In the genomic region with DNA sequence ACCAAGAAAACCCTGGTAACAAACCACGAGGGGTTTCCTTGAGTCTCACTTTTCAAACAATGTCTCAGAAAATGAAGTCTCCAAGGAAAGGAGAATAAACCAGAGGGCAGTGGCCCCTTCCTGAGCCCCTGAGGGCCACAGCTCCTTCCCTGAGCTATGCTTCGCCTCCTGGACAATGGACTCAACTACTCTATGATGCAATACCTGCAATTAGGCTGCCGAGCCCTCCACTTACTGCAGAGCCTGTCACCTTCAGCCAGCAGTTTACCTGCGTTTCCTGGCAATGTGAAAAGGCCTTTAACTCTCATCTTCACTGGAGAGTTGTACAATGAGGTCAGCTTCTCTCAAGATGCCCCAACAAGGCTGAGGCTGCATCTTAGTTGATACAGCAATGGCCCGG, we compare ENCODE assay signal across 21 mouse cellular contexts. TPM values are rescaled to one million over a fixed set of nuclear protein-coding genes. Genes with fewer than 3 reads are reported as not detected.
DNase-seq lines count a peak whose midpoint lies in the region; ATAC-seq and TF ChIP-seq lines count a peak whose summit lies in the region.
"Had no signal": no experiment of that assay in that cellular context is flagged by ENCODE, and none has a peak within 500 bp of the region (broad histone marks: within the 10 kb centered on the region; RNA-seq: fewer than 3 reads in every experiment).

No protein-coding gene starts in this region.

- no peak for TF ChIP-seq POLR2A in liver, adult 2 months (IDR thresholded peaks at IDR 0.05; ENCODE audit: extremely low read depth, insufficient read depth, low read length)

- H3K36me3 ChIP-seq in liver, adult 2 months (ENCODE audit: control insufficient read depth, insufficient read depth, low read length), result peaks cover 11% of the 10 kb centered on the region; the same call in 1 of the 2 replicates
- peaks cover 90% of the 10 kb centered on the region for H3K36me3 ChIP-seq in liver, embryonic 12.5 days
- H3K36me3 ChIP-seq in intestine, embryonic 15.5 days, result peaks cover 16% of the 10 kb centered on the region

- no peaks in the 10 kb centered on the region for H3K27me3 ChIP-seq in liver, adult 2 months (ENCODE audit: control insufficient read depth, insufficient read depth, low read length)
- no peaks in the 10 kb centered on the region for H3K27me3 ChIP-seq in liver, embryonic 12.5 days (replicated peaks)
- H3K27me3 ChIP-seq in intestine, embryonic 15.5 days (replicated peaks), result no peaks in the 10 kb centered on the region
- H3K27me3 ChIP-seq: forebrain, embryonic 13.5 days; heart, embryonic 13.5 days; hindbrain, embryonic 12.5 days had no signal

- TF ChIP-seq CTCF in liver, adult 2 months (IDR thresholded peaks at IDR 0.05; ENCODE audit: low read depth, low read length), result no peak

- 36% methylated on average over 5 of the region's 5 CpGs for WGBS in liver, adult 2 months
- 76% methylated on average over 5 of the region's 5 CpGs for WGBS in liver, embryonic 12.5 days (ENCODE audit: insufficient replicate concordance)
- WGBS in intestine, embryonic 15.5 days, result 71% methylated on average over 5 of the region's 5 CpGs

- no peaks in the 10 kb centered on the region for H3K9me3 ChIP-seq in liver, embryonic 12.5 days (replicated peaks)
- no peaks in the 10 kb centered on the region for H3K9me3 ChIP-seq in intestine, embryonic 15.5 days
- H3K9me3 ChIP-seq: embryonic facial prominence, embryonic 10.5 days; forebrain, embryonic 13.5 days; heart, embryonic 13.5 days; hindbrain, embryonic 12.5 days had no signal

- H3K4me2 ChIP-seq in liver, embryonic 12.5 days, result no peak overlapping the region
- no peak overlapping the region for H3K4me2 ChIP-seq in intestine, embryonic 15.5 days (replicated peaks)
- H3K4me2 ChIP-seq: forebrain, embryonic 13.5 days; heart, embryonic 13.5 days; hindbrain, embryonic 12.5 days had no signal

- no peak overlapping the region for H3K9ac ChIP-seq in liver, adult 2 months (ENCODE audit: low read depth, low read length)
- no peak overlapping the region for H3K9ac ChIP-seq in liver, embryonic 12.5 days
- no peak overlapping the region for H3K9ac ChIP-seq in intestine, embryonic 15.5 days
- H3K9ac ChIP-seq: forebrain, embryonic 13.5 days; forebrain, postnatal 0 days; heart, embryonic 13.5 days; hindbrain, embryonic 12.5 days had no signal

- H3K79me2 ChIP-seq in liver, adult 2 months (ENCODE audit: control insufficient read depth, insufficient read depth, low read length), result peaks cover 13% of the 10 kb centered on the region; the same call in 1 of the 2 replicates

- H3K4me1 ChIP-seq in liver, adult 2 months (ENCODE audit: control insufficient read depth, insufficient read depth, low read length), result peaks cover 6% of the 10 kb centered on the region
- peaks cover 27% of the 10 kb centered on the region for H3K4me1 ChIP-seq in liver, embryonic 12.5 days
- H3K4me1 ChIP-seq in intestine, embryonic 15.5 days (replicated peaks), result peaks cover 10% of the 10 kb centered on the region; the same call in 1 of the 2 replicates
- H3K4me1 ChIP-seq: embryonic facial prominence, embryonic 10.5 days; hindbrain, embryonic 12.5 days had no signal

- no peak overlapping the region for H3K4me3 ChIP-seq in liver, adult 2 months (ENCODE audit: insufficient read depth, low read depth, low read length)
- H3K4me3 ChIP-seq in liver, embryonic 12.5 days, result no peak overlapping the region
- H3K4me3 ChIP-seq in intestine, embryonic 15.5 days (replicated peaks), result no peak overlapping the region
- H3K4me3 ChIP-seq: embryonic facial prominence, embryonic 10.5 days; forebrain, embryonic 13.5 days; heart, embryonic 13.5 days; hindbrain, embryonic 12.5 days had no signal

- no peak for ATAC-seq in liver, embryonic 12.5 days
- ATAC-seq in intestine, embryonic 15.5 days, result peak; percentile 82
- ATAC-seq: forebrain, embryonic 13.5 days; forebrain, postnatal 0 days had no signal

- no peak overlapping the region for H3K27ac ChIP-seq in liver, adult 2 months (replicated peaks; ENCODE audit: insufficient read depth, low read depth, low read length)
- H3K27ac ChIP-seq in liver, embryonic 12.5 days, result no peak overlapping the region
- no peak overlapping the region for H3K27ac ChIP-seq in intestine, embryonic 15.5 days
- H3K27ac ChIP-seq: embryonic facial prominence, embryonic 10.5 days; forebrain, embryonic 13.5 days; heart, embryonic 13.5 days; hindbrain, embryonic 12.5 days had no signal

- peak; percentile 69 for DNase-seq in liver, adult 2 months (ENCODE audit: extremely low read depth, low read depth, low spot score)
- DNase-seq in lung, postnatal 25 days (ENCODE audit: low spot score), result peak; percentile 25
- no peak for DNase-seq in lung, postnatal 14 days
- peak; percentile 34 for DNase-seq in yolk sac, embryonic 10.5 days (ENCODE audit: low spot score)
- DNase-seq in heart, adult 9 months (ENCODE audit: low spot score in 2 of 2), result no peak
- DNase-seq: adrenal gland, adult 2 months; adrenal gland, postnatal 25 days; cerebellum, adult 18-20 months; cerebellum, postnatal 10 days; forebrain, postnatal 0 days; gastrocnemius, postnatal 25 days; heart, postnatal 4 days had no signal

RNA-seq across cellular contexts. Expression of a gene that starts 12.5 kb away (rescaled TPM):
- 4.2 and 7.7 TPM in 2 replicates for total RNA-seq in liver, adult 2 months (2014; rRNA removed)
- polyA plus RNA-seq in liver, adult 2 months (2012; rRNA removed), result 9.2 and 13.5 TPM in 2 replicates
- 16.3 TPM in 2 replicates for polyA plus RNA-seq in liver, embryonic 12.5 days (2016; fragmentation: Nextera tagmentation; extraction: Ambion mirVana)
- 23.8 and 26.4 TPM in 2 replicates for polyA plus RNA-seq in intestine, embryonic 15.5 days (2015; fragmentation: Nextera tagmentation; extraction: Ambion mirVana)

RNA-seq across cellular contexts. Expression of a gene that starts 16.4 kb away (rescaled TPM):
- total RNA-seq in liver, adult 2 months (2014; rRNA removed), result 11.4 and 14.1 TPM in 2 replicates
- polyA plus RNA-seq in liver, adult 2 months (2012; rRNA removed), result 24.3 and 24.5 TPM in 2 replicates
- polyA plus RNA-seq in liver, embryonic 12.5 days (2016; fragmentation: Nextera tagmentation; extraction: Ambion mirVana), result 84.3 and 85.8 TPM in 2 replicates
- 118 and 140 TPM in 2 replicates for polyA plus RNA-seq in intestine, embryonic 15.5 days (2015; fragmentation: Nextera tagmentation; extraction: Ambion mirVana)

RNA-seq across cellular contexts. Expression of a gene that starts 20.7 kb away (rescaled TPM):
- total RNA-seq in liver, adult 2 months (2014; rRNA removed), result 2.8 and 3.6 TPM in 2 replicates
- polyA plus RNA-seq in liver, adult 2 months (2012; rRNA removed), result 17.1 and 25.9 TPM in 2 replicates
- polyA plus RNA-seq in liver, embryonic 12.5 days (2016; fragmentation: Nextera tagmentation; extraction: Ambion mirVana), result 18.0 and 19.7 TPM in 2 replicates
- 31.1 and 33.9 TPM in 2 replicates for polyA plus RNA-seq in intestine, embryonic 15.5 days (2015; fragmentation: Nextera tagmentation; extraction: Ambion mirVana)

RNA-seq across cellular contexts. Expression of a gene that starts 23.4 kb away (rescaled TPM):
- total RNA-seq in liver, adult 2 months (2014; rRNA removed), result 58.6 and 81.5 TPM in 2 replicates
- polyA plus RNA-seq in liver, adult 2 months (2012; rRNA removed), result 135 and 155 TPM in 2 replicates
- polyA plus RNA-seq in liver, embryonic 12.5 days (2016; fragmentation: Nextera tagmentation; extraction: Ambion mirVana), result 7.7 and 8.8 TPM in 2 replicates
- 24.0 and 25.6 TPM in 2 replicates for polyA plus RNA-seq in intestine, embryonic 15.5 days (2015; fragmentation: Nextera tagmentation; extraction: Ambion mirVana)
- total RNA-seq: gastrocnemius, adult 18-20 months; gastrocnemius, postnatal 25 days; granulocyte monocyte progenitor cell, adult 5-6 weeks; heart, postnatal 4 days had no signal
- polyA plus RNA-seq: embryonic facial prominence, embryonic 10.5 days; forebrain, embryonic 13.5 days; heart, embryonic 13.5 days; heart, postnatal 0 days; hindbrain, embryonic 12.5 days had no signal

Comparison
In these comparisons a context has a peak if more than half of its experiments do, and no peak if none do; other contexts are left out.
1. DNase-seq: peak in liver, adult 2 months (single experiment), lung, postnatal 25 days (single experiment) and yolk sac, embryonic 10.5 days (single experiment); none in lung, postnatal 14 days (single experiment) and heart, adult 9 months (0 of 2).